8 mouse cellular contexts compared by ENCODE assay signal in genomic region chr4:141445328-141445720, GRCm38 (mm10). TPM values are rescaled to one million over a fixed set of nuclear protein-coding genes. Genes with fewer than 3 reads are reported as not detected.
DNase-seq lines count a peak whose midpoint lies in the region; ATAC-seq and TF ChIP-seq lines count a peak whose summit lies in the region.

No protein-coding gene starts in this region.

- no peaks in the 10 kb centered on the region for H3K27me3 ChIP-seq in heart, embryonic 14.5 days (ENCODE audit: control insufficient read depth, insufficient read depth, low read length)
- H3K27me3 ChIP-seq in G1E (ENCODE audit: insufficient read depth, low read length) = no peaks in the 10 kb centered on the region

- 14% methylated on average over 14 of the region's 14 CpGs for WGBS in heart, embryonic 14.5 days

- TF ChIP-seq CTCF in G1E (IDR thresholded peaks at IDR 0.05; ENCODE audit: low read depth, low read length) = no peak

- DNase-seq in heart, adult 18-20 months = no peak
- no peak for DNase-seq in G1E (ENCODE audit: low spot score)
- DNase-seq in thymus, adult 18-20 months = no peak
- no peak for DNase-seq in left cerebral cortex, adult 18-20 months (ENCODE audit: low spot score in 2 of 2)
- no peak for DNase-seq in cerebellum, adult 9-11 months

- H3K9me3 ChIP-seq in heart, embryonic 14.5 days (ENCODE audit: control insufficient read depth, low read length) = no peaks in the 10 kb centered on the region
- no peaks in the 10 kb centered on the region for H3K9me3 ChIP-seq in G1E (replicated peaks)

- peak overlapping the region; percentile 73 for H3K4me2 ChIP-seq in heart, embryonic 14.5 days (ENCODE audit: low read length)

- H3K4me3 ChIP-seq in heart, embryonic 14.5 days (ENCODE audit: control insufficient read depth in 1 of 2, insufficient read depth in 1 of 2, low read depth in 1 of 2, low read length in 2 of 2) = peak overlapping the region; percentile 85 to 100
- peak overlapping the region; percentile 92 for H3K4me3 ChIP-seq in G1E (ENCODE audit: low read depth, low read length)

- no peak overlapping the region; a peak in 1 of 4 replicates for H3K27ac ChIP-seq in heart, embryonic 14.5 days (replicated peaks in 1 of 2; ENCODE audit: control insufficient read depth in 1 of 2, insufficient read depth in 1 of 2, low read depth in 2 of 2, low read length in 2 of 2)

- H3K4me1 ChIP-seq in heart, embryonic 14.5 days (ENCODE audit: control insufficient read depth in 2 of 2, insufficient read depth in 2 of 2, low read length in 2 of 2) = peaks cover 7 to 21% of the 10 kb centered on the region in 2 experiments
- peaks cover 34% of the 10 kb centered on the region for H3K4me1 ChIP-seq in G1E (ENCODE audit: insufficient read depth, low read depth, low read length)

- no peak for ATAC-seq in heart, embryonic 14.5 days (ENCODE audit: insufficient number of reproducible peaks, insufficient read depth, low FRiP score, low read depth)
- ATAC-seq in G1E (ENCODE audit: extremely low read depth, insufficient number of reproducible peaks, low FRiP score, poor library complexity, severe bottlenecking) = no peak
- ATAC-seq in granulocyte monocyte progenitor cell, adult 5-6 weeks (replicated peaks; ENCODE audit: poor library complexity, severe bottlenecking) = peak; percentile 44
- peak; percentile 18 for ATAC-seq in megakaryocyte progenitor cell, adult 5-6 weeks (replicated peaks; ENCODE audit: poor library complexity)

- peaks cover 26% of the 10 kb centered on the region for H3K36me3 ChIP-seq in heart, embryonic 14.5 days (ENCODE audit: control insufficient read depth, insufficient read depth, low read length)
- peaks cover 38% of the 10 kb centered on the region for H3K36me3 ChIP-seq in G1E (replicated peaks)

- peak overlapping the region; percentile 98 for H3K9ac ChIP-seq in heart, embryonic 14.5 days (ENCODE audit: low read length)

RNA-seq across cellular contexts. Expression of gene Zbtb17, which starts 0.9 kb away (rescaled TPM):
- 16.2 and 18.8 TPM in 2 replicates for polyA plus RNA-seq in heart, embryonic 14.5 days (2014; fragmentation: Nextera tagmentation; extraction: Ambion mirVana)
- total RNA-seq in heart, adult 18-20 months (2021) = 10 to 100 TPM; 25.5 to 26.5 TPM
- total RNA-seq in G1E (2014; fragmentation: Nextera tagmentation) (10.9 and 11.8 TPM in 2 replicates), G1E (2017) (15.9 and 22.8 TPM in 2 replicates)
- polyA plus RNA-seq in G1E (2012) = 51.4 and 61.1 TPM in 2 replicates
- 10.0 and 18.4 TPM in 2 replicates for total RNA-seq in granulocyte monocyte progenitor cell, adult 5-6 weeks (2014; fragmentation: Nextera tagmentation)
- 19.9 and 28.9 TPM in 2 replicates for total RNA-seq in granulocyte monocyte progenitor cell, adult 5-6 weeks (2017)
- total RNA-seq in megakaryocyte progenitor cell, adult 5-6 weeks (2015) = 12.0 and 14.0 TPM in 2 replicates
- 15.2 and 21.3 TPM in 2 replicates for total RNA-seq in megakaryocyte progenitor cell, adult 5-6 weeks (2017)
- 10 to 100 TPM; 38.8 to 47.7 TPM for total RNA-seq in left cerebral cortex, adult 18-20 months (2021)

RNA-seq across cellular contexts. Expression of gene Srarp, which starts 9.4 kb away (rescaled TPM):
- polyA plus RNA-seq in heart, embryonic 14.5 days (2014; fragmentation: Nextera tagmentation; extraction: Ambion mirVana) = not detected in 2 replicates
- 1 to 10 TPM; 1.2 TPM for total RNA-seq in heart, adult 18-20 months (2021)
- total RNA-seq in G1E (2014; fragmentation: Nextera tagmentation) (not detected in 2 replicates), G1E (2017) (not detected in 2 replicates)
- polyA plus RNA-seq in G1E (2012) = not detected in 2 replicates
- total RNA-seq in granulocyte monocyte progenitor cell, adult 5-6 weeks (2014; fragmentation: Nextera tagmentation) = not detected in 2 replicates
- not detected in 2 replicates for total RNA-seq in granulocyte monocyte progenitor cell, adult 5-6 weeks (2017)
- not detected in 2 replicates for total RNA-seq in megakaryocyte progenitor cell, adult 5-6 weeks (2015)
- total RNA-seq in megakaryocyte progenitor cell, adult 5-6 weeks (2017) = not detected in 2 replicates
- 1 to 10 TPM; 2.3 to 4.9 TPM for total RNA-seq in left cerebral cortex, adult 18-20 months (2021)

RNA-seq across cellular contexts. Expression of gene Hspb7, which starts 24.7 kb away (rescaled TPM):
- polyA plus RNA-seq in heart, embryonic 14.5 days (2014; fragmentation: Nextera tagmentation; extraction: Ambion mirVana) = 172 and 266 TPM in 2 replicates
- 1,000 to 10,000 TPM; 1,275 to 1,343 TPM for total RNA-seq in heart, adult 18-20 months (2021)
- not detected in 2 replicates for total RNA-seq in G1E (2014; fragmentation: Nextera tagmentation)
- total RNA-seq in G1E (2017) = not detected in 2 replicates
- polyA plus RNA-seq in G1E (2012) = not detected in 2 replicates
- not detected in 2 replicates for total RNA-seq in granulocyte monocyte progenitor cell, adult 5-6 weeks (2014; fragmentation: Nextera tagmentation)
- not detected in 2 replicates for total RNA-seq in granulocyte monocyte progenitor cell, adult 5-6 weeks (2017)
- not detected in 2 replicates for total RNA-seq in megakaryocyte progenitor cell, adult 5-6 weeks (2015)
- total RNA-seq in megakaryocyte progenitor cell, adult 5-6 weeks (2017) = not detected in 2 replicates
- total RNA-seq in left cerebral cortex, adult 18-20 months (2021) = under 1 TPM; 0.16 to 0.46 TPM

RNA-seq across cellular contexts. Expression of gene Clcnkb, which starts 29.5 kb away (rescaled TPM):
- 0.26 and 1.1 TPM in 2 replicates for polyA plus RNA-seq in heart, embryonic 14.5 days (2014; fragmentation: Nextera tagmentation; extraction: Ambion mirVana)
- under 1 TPM; 0.36 to 0.57 TPM for total RNA-seq in heart, adult 18-20 months (2021)
- total RNA-seq in G1E (2014; fragmentation: Nextera tagmentation) = not detected in 2 replicates
- total RNA-seq in G1E (2017) = 0.05 TPM in 1 of 2 replicates, not detected in the other
- not detected in 2 replicates for polyA plus RNA-seq in G1E (2012)
- total RNA-seq in granulocyte monocyte progenitor cell, adult 5-6 weeks (2014; fragmentation: Nextera tagmentation) = not detected in 2 replicates
- not detected in 2 replicates for total RNA-seq in granulocyte monocyte progenitor cell, adult 5-6 weeks (2017)
- not detected in 2 replicates for total RNA-seq in megakaryocyte progenitor cell, adult 5-6 weeks (2015)
- total RNA-seq in megakaryocyte progenitor cell, adult 5-6 weeks (2017) = not detected in 2 replicates
- total RNA-seq in left cerebral cortex, adult 18-20 months (2021) = not detected

RNA-seq across cellular contexts. Expression of gene Clcnka, which starts 46.8 kb away (rescaled TPM):
- polyA plus RNA-seq in heart, embryonic 14.5 days (2014; fragmentation: Nextera tagmentation; extraction: Ambion mirVana) = not detected in 2 replicates
- not detected for total RNA-seq in heart, adult 18-20 months (2021)
- total RNA-seq in G1E (2014; fragmentation: Nextera tagmentation) (not detected in 2 replicates), G1E (2017) (not detected in 2 replicates)
- polyA plus RNA-seq in G1E (2012) = not detected in 2 replicates
- not detected in 2 replicates for total RNA-seq in granulocyte monocyte progenitor cell, adult 5-6 weeks (2014; fragmentation: Nextera tagmentation)
- total RNA-seq in granulocyte monocyte progenitor cell, adult 5-6 weeks (2017) = not detected in 2 replicates
- not detected in 2 replicates for total RNA-seq in megakaryocyte progenitor cell, adult 5-6 weeks (2015)
- total RNA-seq in megakaryocyte progenitor cell, adult 5-6 weeks (2017) = not detected in 2 replicates
- total RNA-seq in left cerebral cortex, adult 18-20 months (2021) = not detected

Comparison
In these comparisons a context has a peak if more than half of its experiments do, and no peak if none do; other contexts are left out.
1. ATAC-seq: peak in granulocyte monocyte progenitor cell, adult 5-6 weeks (single experiment) and megakaryocyte progenitor cell, adult 5-6 weeks (single experiment); none in heart, embryonic 14.5 days (single experiment) and G1E (single experiment).
2. RNA of gene Hspb7, which starts 24.7 kb away (total RNA-seq): 1,275 to 1,343 TPM in heart, adult 18-20 months; 0.16 to 0.46 TPM in left cerebral cortex, adult 18-20 months, not detected in G1E, not detected in granulocyte monocyte progenitor cell, adult 5-6 weeks and not detected in megakaryocyte progenitor cell, adult 5-6 weeks; every median in the first group is over 100 times any median in the second.